Mouse (Mus musculus) urinary bladder, postnatal 14 days (tissue): ENCODE measurements around the gene Efcab2.
A peak's percentile ranks its signal among the peaks of the same experiment; 100 is the strongest.

Source experiments
- DNase-seq: peaks from one replicate; pipeline ENCODE4 v3.0.0; 2021; ENCODE audit warnings: low spot score

The Efcab2 gene

DNA sequence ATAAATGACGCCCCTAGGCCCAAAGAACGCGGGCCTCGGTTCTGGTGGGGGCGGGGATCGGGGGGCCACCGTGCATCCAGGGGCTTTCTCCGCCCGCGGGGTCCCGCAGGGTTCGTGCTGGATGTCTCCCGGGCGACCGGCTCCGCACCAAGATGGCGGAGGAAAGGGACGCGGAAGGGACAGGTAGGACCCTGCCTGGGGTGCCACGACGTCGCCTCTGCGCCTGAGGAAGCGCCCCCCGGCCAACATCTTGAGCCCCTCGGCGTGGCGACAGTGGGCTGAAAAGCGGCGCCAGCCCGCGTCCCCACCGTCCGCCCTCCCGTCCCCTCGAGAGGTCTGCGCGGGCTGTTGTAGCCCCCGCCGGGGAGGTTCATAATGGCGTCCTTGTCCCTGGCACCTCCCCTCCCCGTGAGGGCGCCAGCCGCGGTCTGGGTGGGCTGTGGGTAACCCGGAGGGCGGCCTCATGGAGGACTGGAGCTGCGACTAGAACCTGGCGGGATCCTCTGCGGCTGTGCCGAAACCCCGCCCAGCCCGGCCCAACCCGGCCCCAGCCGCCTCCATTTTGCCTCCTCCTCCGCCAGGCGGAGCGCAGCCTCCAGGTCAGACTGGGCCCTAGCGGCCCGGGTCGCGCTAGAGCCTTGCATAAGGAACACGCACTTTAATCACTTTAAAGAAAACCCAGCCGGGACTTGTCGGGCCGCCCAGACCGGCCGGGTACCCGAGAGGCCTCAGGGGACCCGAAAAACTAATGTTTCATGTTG, at the start of gene Efcab2:
TSS of gene Efcab2 (plus strand) at position 135 of the 761 bp plus-strand sequence.
- peak; percentile 92 for DNase-seq

DNA sequence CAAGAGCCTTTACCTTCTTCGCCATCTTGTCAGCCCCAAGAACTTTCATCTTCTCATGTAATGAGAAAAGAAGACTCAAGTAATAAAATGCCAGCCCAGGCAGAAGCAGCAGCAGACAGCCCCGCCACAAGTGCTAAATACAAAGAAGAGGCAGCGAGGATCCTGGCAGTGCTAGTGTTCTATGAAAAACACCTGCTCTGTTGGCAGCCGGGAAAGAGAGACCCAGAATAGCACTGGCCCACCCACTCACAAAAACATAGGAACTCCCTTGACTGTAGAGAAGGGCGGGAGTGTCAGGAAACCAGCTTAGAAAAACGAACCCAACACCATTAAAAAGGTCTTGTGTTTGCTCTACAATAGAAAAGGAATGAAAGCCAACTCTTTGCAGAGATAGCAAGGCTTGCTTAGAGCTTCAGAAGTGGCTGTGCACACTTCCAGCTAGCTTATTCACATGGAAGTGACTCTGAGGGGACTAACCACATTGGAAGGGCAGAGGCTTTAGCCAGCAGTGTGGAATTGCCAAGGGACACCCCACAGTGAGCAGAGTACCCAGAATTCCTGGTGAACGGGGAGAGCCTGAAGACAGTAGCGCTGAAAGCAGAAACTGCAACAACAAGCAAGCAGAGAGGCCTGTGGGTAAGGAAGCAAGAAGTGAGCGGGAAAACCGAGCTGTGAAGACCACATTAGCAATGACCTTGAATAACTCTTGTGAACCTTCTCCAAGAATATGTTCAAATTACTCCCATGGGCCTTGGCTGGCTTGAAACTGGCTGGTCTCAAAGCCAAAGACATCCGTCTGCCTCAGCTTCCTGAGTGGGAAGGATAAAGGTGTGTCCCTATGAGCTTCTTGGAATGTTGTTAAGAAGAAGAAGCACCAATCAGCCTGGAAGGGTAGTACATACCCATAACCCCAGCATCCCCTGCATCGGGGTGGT, 47.8 kb upstream of the Efcab2 start:
- no peak for DNase-seq

GRCm38 (mm10) chr1:178360264-178360663, 45.6 kb upstream of the Efcab2 start:
- no peak for DNase-seq

- no peak for DNase-seq
These were observed 45.2 kb upstream of the Efcab2 start for GRCm38 (mm10) chr1:178360702-178361101.

GRCm38 (mm10) chr1:178365171-178365570, 40.7 kb upstream of the Efcab2 start:
- DNase-seq: no peak

- DNase-seq: no peak
These were observed 37.8 kb upstream of the Efcab2 start for GRCm38 (mm10) chr1:178368121-178368520.

DNA sequence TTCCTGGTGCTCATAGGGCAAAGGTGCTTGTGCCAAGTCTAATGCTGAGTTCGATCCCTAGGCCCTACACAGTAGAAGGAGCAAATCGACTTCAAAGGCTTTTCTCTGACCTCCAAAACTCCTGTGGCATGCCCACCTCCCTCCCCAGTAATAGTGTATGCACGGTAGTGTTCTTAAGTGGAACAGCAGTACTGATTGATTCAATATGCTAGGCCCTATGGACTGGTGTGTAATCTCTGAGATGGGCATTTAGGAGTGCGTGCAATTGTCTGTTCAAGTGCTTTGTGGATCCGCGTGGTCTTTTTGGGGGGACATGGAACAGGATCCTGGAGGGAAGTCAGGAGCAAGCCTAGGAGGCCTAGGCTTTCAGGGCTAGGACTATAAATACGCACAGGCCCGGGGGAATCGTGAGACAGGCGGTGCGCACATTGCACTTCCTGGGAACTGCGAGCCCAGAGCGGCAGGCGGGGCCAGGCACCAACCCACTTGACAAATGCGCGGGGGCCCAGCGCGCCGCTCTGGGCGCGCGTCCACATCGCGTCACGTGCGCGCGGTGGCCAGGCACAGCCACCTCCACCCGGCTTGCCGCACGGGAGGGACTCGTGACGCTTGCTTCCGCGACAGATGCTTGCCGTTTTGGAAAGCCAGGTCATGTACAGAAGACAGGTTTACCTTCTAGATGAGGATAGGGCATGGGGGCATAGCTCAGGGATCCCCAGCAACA, 37.2 kb upstream of the Efcab2 start:
- DNase-seq: peak; percentile 89

GRCm38 (mm10) chr1:178369272-178369651, 36.6 kb upstream of the Efcab2 start:
- peak; percentile 48 for DNase-seq

GRCm38 (mm10) chr1:178372681-178373080, 33.2 kb upstream of the Efcab2 start:
- no peak for DNase-seq

DNA sequence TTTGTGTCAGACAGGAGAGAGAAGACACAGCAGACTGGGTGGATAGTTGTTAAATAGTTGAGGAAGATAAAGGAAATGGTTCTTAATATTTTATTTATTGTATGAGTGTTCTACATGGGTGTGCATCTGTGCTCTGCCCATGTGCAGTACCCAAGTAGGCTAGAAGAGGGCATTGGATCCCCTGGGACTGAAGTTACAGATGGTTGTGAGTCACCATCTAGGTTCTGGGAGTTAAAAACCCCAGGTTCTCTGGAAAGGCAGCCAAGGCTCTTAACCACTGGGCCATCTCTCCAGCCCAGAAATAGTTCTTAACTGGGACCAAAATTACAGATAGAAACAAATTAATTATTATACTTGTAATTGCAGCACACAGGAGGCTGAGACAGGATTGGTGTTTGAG, 30.5 kb upstream of the Efcab2 start:
- DNase-seq: no peak

GRCm38 (mm10) chr1:178376061-178376460, 29.8 kb upstream of the Efcab2 start:
- DNase-seq: no peak

GRCm38 (mm10) chr1:178376907-178377306, 29.0 kb upstream of the Efcab2 start:
- DNase-seq: no peak

GRCm38 (mm10) chr1:178378115-178378514, 27.8 kb upstream of the Efcab2 start:
- DNase-seq: no peak

GRCm38 (mm10) chr1:178379224-178379623, 26.7 kb upstream of the Efcab2 start:
- DNase-seq: no peak

DNA sequence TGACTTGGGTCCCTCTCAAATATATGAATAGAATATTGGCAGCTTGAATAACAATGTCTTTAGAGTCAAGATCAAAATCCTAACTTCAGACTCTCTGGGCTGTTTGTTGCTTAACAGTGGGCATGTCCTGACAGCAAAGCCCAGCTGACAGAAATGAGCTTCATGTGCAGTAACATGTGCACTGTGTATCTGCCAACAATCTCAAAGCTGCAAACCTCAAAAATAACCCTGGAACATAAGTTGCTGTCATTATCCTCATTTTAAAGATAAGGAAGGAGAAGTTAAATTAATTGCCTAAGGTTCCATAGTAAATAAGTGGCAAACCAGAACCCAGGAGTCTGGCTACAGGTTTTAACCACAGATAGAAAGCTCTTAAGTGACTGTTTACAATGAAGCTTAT, 23.7 kb upstream of the Efcab2 start:
- DNase-seq: no peak

GRCm38 (mm10) chr1:178388802-178389201, 17.1 kb upstream of the Efcab2 start:
- no peak for DNase-seq

DNA sequence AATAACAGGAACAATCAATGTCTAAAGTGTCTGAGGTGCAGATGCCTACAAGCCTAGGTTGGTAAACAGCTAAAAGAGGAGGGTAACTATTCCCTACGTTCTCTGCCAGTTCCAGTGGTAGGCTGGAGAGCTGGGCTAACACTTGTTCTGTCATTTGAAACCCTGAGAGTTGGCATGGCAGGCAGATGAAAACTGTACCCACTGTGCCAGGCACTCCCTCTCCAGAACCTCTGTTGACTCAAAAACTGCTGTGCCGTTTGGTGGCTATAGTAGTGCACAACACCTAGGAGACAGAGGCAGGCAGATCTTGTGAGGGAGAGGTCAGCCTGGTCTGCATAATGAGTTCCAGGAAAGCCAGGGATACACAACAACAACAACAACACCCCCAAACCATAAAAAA, 16.5 kb upstream of the Efcab2 start:
- no peak for DNase-seq

GRCm38 (mm10) chr1:178392970-178393369, 12.9 kb upstream of the Efcab2 start:
- no peak for DNase-seq

DNA sequence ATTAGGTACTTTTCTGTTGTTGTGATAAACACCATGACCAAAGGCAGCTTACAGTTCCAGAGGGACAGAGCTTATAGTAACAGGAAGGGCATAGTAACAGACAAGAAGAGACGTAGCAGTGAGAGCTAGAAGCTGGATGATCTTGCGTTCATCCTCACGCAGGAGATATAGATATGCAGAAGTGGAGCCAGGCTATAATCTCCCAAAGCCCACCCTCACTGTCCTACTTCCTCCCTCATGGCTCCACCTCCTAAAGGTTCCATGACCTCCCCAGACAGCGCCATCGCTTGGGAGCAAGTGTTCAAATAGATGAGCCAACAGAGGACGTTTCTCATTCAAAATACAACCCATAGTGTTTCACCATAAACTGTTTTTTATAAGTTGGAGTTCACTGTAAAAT, 10.8 kb upstream of the Efcab2 start:
- DNase-seq: no peak

GRCm38 (mm10) chr1:178396383-178396782, 9.5 kb upstream of the Efcab2 start:
- DNase-seq: peak; percentile 18

DNA sequence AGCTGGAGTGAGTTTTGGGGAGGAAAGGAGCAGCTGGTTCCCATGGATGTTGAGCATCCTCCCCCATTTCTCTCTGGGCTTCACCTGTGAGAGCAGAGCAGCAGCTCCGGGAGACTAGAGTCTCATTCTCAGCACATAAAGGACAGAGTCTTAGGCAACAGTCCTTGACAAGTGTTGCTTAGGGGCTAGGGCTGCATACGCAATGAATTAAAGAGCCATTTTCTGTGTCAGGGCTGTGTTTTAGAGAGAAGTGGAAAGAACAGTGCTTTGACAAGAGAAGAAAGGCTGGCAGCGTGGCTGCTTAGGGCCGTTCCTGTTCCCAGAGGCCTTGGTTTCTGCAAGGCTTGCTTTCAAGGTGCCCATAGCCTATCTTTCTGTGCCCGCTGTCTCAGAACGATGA, 6.0 kb upstream of the Efcab2 start:
- no peak for DNase-seq

- no peak for DNase-seq
These were observed 5.2 kb upstream of the Efcab2 start for GRCm38 (mm10) chr1:178400652-178401051.
